Mouse (Mus musculus): Measurements from ENCODE around the gene Bri3. TPM values are rescaled to one million over a fixed set of nuclear protein-coding genes. Genes with fewer than 3 reads are reported as not detected.
"Not testable (repeated sequence)": the region's sequence is repeated elsewhere in the genome, so short reads cannot be mapped to it uniquely, and the experiment has no call there.

Gene Bri3
- total RNA-seq, 2 experiments from 2014 or later, result 114 to 130 TPM

DNA sequence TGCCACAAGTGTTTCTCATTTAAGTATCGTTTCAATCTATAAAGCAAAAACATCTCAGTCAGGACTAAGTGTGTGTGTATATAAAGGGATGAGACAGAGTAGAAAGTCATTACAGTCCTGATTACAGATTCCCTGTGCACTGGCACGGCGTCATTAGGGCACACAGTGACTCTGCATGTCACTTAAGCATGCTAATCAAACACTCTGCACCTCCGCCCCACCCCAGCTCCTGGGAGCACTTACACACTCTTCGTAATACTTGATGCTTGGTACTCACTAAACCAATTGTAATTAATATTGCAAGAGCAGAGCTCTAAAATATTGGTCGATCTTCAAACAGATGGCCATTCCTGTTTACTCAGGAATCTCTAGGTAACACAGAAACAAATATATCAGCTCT, 91.1 kb downstream of the Bri3 start:
- DNase-seq (ENCODE audit: low spot score); intact Hi-C loops (cut with DNase I): not testable (repeated sequence)

DNA sequence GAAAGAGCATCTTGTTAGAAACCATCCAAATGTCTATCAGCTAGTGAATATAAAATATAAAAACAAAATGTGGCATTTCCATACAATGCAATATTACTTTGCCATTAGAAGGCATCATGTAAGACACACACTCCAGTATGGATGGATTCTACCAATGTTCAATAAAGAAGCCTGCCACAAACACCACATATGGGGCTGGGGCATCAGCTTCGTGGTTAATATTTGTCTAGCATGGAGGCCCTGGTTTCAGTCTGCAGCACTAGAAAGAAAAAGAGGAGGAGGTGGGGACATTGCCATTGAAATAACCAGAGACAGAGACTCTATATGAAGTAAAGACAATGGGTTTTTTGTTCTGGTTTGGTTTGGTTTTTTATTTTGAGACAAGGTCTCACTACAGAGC, 94.5 kb downstream of the Bri3 start:
- intact Hi-C loops (cut with DNase I), result no loop called here
- DNase-seq (ENCODE audit: low spot score), result no peak

GRCm38 (mm10) chr5:144341085-144341484, 96.8 kb downstream of the Bri3 start:
- intact Hi-C loops (cut with DNase I), result no loop called here
- no peak for DNase-seq (ENCODE audit: low spot score)

GRCm38 (mm10) chr5:144344592-144344991, 100.4 kb downstream of the Bri3 start:
- no peak for DNase-seq (ENCODE audit: low spot score)
- intact Hi-C loops (cut with DNase I), result no loop called here

DNA sequence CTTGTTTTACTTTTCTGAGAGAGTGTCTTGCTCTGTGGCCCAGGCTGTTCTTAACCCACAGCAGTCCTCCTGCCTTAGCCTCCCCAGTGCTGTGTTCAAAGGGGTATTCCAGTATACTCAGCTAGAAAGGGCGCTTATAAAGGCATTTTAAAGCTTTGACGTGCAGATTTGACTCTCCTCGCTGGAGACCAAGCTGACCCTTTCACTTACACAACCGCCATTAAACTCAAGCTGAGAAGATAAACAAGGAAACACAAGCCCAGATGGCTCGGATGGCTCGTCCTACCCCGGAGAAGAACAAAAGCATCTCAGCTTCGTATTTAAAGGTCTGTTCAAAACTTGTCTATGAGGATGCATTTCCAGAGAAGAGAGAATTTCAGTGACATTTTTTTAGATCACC, 106.9 kb downstream of the Bri3 start:
- no peak for DNase-seq (ENCODE audit: low spot score)
- intact Hi-C loops (cut with DNase I), result loop anchor here (10.0 kb wide), 1 partner anchor 116 kb away; no protein-coding TSS in a partner anchor

GRCm38 (mm10) chr5:144352250-144353047, 108.2 kb downstream of the Bri3 start:
- no peak for DNase-seq (ENCODE audit: low spot score)
- intact Hi-C loops (cut with DNase I), result loop anchor here (10.0 kb wide), 1 partner anchor 118 kb away; no protein-coding TSS in a partner anchor

GRCm38 (mm10) chr5:144356776-144357455, 112.7 kb downstream of the Bri3 start:
- no peak for DNase-seq (ENCODE audit: low spot score)
- intact Hi-C loops (cut with DNase I), result loop anchor here (5.0 to 10.0 kb wide), 2 partner anchors 65 to 122 kb away; no protein-coding TSS in a partner anchor

GRCm38 (mm10) chr5:144357551-144357880, 113.3 kb downstream of the Bri3 start:
- intact Hi-C loops (cut with DNase I), result loop anchor here (5.0 to 10.0 kb wide), 2 partner anchors 65 to 123 kb away; no protein-coding TSS in a partner anchor
- DNase-seq (ENCODE audit: low spot score), result no peak

DNA sequence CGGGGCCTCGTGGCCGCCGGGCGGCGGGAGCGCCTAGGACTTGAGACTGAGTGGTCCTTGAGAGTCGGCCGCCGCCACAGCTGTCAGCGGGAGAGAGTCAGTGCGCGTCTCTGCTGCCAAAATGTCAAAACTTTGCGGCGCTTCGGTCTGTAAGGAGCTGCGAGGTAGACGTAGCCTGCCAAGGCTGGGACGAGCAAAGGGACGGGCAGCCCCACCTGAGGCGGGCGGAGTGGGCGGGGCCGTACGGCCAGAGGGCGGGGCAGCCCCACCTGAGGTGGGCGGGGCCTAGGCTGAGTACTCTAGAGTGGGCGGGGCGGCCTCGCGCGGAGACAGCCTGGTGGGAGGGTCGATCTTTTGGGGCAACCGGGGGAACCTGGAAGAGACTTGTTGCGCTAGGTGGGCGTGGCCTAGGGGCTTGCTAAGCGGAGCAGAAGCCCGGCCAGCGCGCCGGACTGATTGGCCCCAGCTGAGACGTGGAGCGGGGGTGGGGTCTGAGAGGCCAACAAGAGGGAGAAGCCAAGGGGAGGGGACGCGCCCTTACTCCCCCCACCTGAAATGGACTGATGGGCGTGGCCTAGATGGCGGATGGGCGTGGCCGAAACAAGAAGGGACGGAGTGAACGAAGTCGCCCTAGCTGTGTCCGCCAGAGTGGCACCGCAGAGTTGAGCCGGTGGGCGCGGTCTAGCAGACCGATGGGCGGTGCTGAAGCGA, 113.8 kb downstream of the Bri3 start, which contains the start of gene Baiap2l1:
TSS of gene Baiap2l1 (minus strand) at position 232 of the 711 bp plus-strand sequence.
- peak; percentile 73 for DNase-seq (ENCODE audit: low spot score)
- intact Hi-C loops (cut with DNase I), result loop anchor here (5.0 to 10.0 kb wide), 2 partner anchors 66 to 123 kb away; no protein-coding TSS in a partner anchor

- no peak for DNase-seq (ENCODE audit: low spot score)
- intact Hi-C loops (cut with DNase I), result loop anchor here (5.0 to 10.0 kb wide), 2 partner anchors 66 to 124 kb away; no protein-coding TSS in a partner anchor
Observed at GRCm38 (mm10) chr5:144358592-144358917, 114.3 kb downstream of the Bri3 start.

DNA sequence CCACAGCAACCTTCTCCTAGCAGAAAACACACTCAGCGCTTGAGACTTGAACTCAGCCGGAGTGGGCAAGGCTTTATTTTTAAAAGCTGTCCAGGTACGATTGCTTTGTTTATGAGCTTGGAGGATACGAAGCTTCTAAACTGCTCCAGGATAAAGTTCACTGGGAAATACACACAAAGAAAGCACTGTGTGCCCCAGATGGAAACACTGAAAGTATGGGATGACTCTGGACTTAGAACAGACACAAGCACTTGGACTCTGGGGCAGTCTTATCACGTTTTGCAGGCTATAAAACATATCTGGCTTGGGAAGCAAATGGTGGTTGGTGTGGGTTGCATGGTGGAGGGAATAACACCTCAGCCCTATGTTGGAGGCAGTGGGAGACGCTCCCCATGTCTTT, 115.6 kb downstream of the Bri3 start:
- intact Hi-C loops (cut with DNase I), result loop anchor here (5.0 to 10.0 kb wide), 2 partner anchors 68 to 125 kb away; no protein-coding TSS in a partner anchor
- no peak for DNase-seq (ENCODE audit: low spot score)

GRCm38 (mm10) chr5:144360346-144360745, 116.1 kb downstream of the Bri3 start:
- no peak for DNase-seq (ENCODE audit: low spot score)
- intact Hi-C loops (cut with DNase I), result no loop called here

DNA sequence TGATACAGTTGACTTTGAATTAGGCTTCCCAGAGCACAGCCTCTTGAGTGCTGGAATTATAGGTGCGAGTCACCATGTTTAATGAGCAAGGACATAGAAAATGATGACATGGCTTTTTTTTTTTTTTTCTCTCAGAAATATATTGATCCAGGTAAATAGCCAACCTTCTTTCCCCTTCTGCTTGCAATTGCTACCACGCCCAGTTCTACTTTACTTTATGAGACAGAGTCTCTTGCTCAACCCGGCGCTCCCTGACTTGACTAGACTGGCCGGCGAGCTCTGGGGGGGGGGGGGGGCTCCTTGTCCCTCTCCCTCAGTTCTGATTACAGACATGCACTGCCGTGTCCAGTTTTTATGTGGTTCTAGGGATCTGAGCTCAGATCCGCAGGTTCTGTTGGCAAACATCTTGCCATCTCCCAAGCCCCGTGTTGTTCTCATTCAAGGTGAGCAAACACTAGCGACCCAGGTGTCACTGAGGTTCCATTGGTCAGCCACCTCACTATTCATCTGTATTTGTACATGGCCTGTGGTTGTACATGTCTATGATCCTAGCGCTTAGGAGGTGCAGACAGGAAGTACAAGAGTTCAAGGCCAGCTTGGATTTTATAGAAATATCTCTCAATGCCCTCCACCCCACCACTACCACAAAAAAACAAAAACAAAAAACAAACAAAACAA, 120.6 kb downstream of the Bri3 start:
- no peak for DNase-seq (ENCODE audit: low spot score)
- intact Hi-C loops (cut with DNase I), result no loop called here

DNA sequence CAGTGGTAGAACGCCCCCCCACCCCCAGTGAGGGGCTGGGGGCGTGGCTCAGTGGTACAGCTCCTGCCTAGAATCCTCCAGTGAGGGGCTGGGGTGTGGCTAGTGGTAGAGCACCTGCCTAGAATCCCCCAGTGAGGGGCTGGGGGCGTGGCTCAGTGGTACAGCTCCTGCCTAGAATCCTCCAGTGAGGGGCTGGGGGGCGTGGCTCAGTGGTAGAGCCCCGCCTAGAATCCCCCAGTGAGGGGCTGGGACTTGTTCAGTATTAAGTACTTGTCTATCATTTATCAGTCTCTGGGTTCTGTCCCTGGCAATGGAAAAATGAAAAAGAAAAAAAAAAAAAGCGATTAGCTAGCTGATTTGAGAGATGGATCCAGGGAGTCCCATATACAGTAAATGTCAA, 122.3 kb downstream of the Bri3 start:
- intact Hi-C loops (cut with DNase I); DNase-seq (ENCODE audit: low spot score): not testable (repeated sequence)

DNA sequence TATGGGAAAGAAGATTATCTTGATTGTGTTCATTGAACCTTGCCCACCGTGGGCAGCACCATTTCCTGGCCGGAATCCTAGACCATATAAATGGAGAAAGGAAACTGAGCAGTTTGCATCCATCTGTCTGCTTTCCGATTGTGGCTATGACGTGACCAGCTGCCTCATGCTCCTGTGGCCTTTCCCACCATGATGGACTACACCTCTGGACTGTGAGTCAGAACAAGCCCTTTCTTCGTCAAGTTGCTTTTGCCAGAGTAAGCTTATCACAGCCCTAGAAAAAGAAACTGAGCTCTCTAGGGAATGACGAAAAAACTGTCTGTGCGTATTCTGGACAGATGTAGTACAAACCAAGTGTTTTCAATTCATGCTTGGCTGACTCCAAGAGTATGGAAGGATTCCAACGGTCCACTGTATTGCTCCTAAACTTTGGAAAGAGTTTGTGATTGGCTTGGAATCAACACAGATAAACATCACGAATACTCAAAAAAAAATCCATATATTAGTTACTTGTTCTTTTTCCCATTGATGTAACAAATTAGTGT, 124.5 kb downstream of the Bri3 start:
- no peak for DNase-seq (ENCODE audit: low spot score)
- intact Hi-C loops (cut with DNase I), result no loop called here

DNA sequence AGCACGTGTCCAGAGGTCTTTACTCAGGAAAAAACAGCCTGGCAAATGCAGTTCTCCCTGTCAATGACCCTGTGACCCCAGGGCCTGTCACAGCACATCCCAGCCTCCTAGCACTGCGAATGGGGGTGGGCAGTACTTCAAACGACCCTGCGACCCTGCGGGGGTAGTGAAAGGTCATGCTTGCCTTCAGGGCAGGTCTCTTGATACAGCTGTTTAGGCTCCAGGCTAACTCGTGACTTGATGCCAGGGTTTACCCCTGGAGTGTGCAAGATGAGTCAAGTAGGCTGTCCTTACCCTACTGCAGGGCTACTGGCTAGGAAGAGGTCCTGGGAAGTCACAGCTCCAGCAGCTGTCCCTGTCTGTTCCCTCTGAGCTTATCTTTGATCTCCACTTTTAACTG, 126.7 kb downstream of the Bri3 start:
- intact Hi-C loops (cut with DNase I), result no loop called here
- no peak for DNase-seq (ENCODE audit: low spot score)

DNA sequence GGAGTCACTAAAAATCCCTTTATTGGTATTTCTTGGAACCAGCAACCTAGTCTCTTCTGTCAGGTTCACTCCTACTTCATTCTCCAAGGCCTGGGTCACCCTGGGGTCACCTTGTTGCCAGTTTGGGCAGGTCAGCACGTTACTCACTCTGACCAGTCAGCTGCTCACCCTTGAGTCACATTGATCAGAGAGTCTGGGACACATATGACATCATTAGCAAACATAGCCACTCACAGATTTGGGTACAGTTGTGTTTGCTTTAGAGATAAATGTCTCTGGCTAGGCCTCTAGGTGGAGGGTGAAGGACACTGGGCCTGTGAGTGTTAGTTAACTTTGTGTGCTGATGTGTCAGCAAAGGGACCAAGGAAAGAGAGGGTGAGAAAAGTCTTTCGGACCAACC, 127.9 kb downstream of the Bri3 start:
- no peak for DNase-seq (ENCODE audit: low spot score)
- intact Hi-C loops (cut with DNase I), result no loop called here

GRCm38 (mm10) chr5:144372885-144373284, 128.6 kb downstream of the Bri3 start:
- intact Hi-C loops (cut with DNase I), result no loop called here
- DNase-seq (ENCODE audit: low spot score), result no peak

DNA sequence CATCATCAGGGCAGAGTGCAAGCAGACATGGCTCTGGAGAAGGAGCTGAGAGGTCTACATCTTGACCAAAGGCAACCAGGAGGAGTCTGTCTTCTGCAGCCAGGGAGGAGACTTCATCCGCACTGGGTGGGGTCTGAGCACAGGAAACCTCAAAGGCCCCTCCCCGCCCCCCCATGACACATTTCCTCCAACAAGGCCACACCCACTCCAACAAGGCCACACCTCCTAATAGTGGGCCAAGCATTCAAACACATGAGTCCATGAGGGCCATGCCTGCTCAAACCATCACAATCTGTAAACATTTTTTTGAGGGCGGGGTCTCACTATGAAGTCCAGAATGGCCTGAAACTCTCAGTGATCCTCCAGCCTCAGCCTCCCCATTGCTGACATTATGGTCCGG, 135.2 kb downstream of the Bri3 start:
- intact Hi-C loops (cut with DNase I), result no loop called here
- no peak for DNase-seq (ENCODE audit: low spot score)

DNA sequence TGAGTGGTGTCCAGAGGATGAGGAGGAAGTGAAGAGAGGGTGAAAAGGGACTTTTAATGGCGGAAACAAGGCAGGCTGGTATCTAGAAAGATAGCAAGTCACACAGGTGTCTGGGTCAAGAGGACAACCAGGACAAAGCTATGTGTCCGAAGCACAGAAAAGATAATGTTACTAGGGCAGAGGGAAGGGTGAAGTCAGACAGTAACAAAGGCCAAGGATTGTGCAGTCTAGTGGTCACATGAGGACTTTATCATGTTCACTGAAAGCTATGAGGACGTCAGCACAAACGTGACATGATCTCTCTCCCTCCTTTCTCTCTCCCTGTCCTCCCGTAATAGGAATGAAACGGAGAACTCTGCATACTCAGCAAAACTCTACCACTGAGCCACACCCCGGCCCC, 136.5 kb downstream of the Bri3 start:
- no peak for DNase-seq (ENCODE audit: low spot score)
- intact Hi-C loops (cut with DNase I), result no loop called here

Data from heart, postnatal 25 days (tissue).